Mouse (Mus musculus) hindbrain, postnatal 0 days (tissue): ENCODE results near the gene Prkn. TPM values are rescaled to one million over a fixed set of nuclear protein-coding genes. Genes with fewer than 3 reads are reported as not detected.

Source experiments
- ATAC-seq: fragments of 200-750 bp; cut with Nextera tagmentation; 2 replicates; pipeline ENCODE4 v1.8.0; 2017; ENCODE audit warnings: mild to moderate bottlenecking, moderate TSS enrichment, moderate library complexity
- DNase-seq: peaks from one replicate; pipeline ENCODE4 v3.0.0-alpha.2; 2015; ENCODE audit warnings: low spot score
- H3K27ac ChIP-seq: fragments of 300-500 bp; sonication (generic); 2 replicates; pipeline ENCODE4 v1.5.1; 2014; ENCODE audit warnings: mild to moderate bottlenecking
- H3K27me3 ChIP-seq: fragments of 300-500 bp; sonication (generic); 2 replicates; pipeline ENCODE4 v1.6.1; 2014; ENCODE audit warnings: low read length, mixed read lengths; ENCODE audit not compliant: insufficient read depth
- H3K36me3 ChIP-seq: fragments of 300-500 bp; sonication (generic); 2 replicates; pipeline ENCODE4 v1.6.1; 2014; ENCODE audit warnings: low read length, mixed read lengths; ENCODE audit not compliant: insufficient read depth
- H3K4me1 ChIP-seq: fragments of 300-500 bp; sonication (generic); 2 replicates; pipeline ENCODE4 v1.6.1; 2014; ENCODE audit warnings: antibody characterized with exemption, low read length, mixed read lengths; ENCODE audit not compliant: insufficient read depth
- H3K4me2 ChIP-seq: fragments of 300-500 bp; sonication (generic); 2 replicates; pipeline ENCODE4 v1.6.1; 2014; ENCODE audit warnings: low read depth, mild to moderate bottlenecking, low read length, moderate library complexity, mixed read lengths
- H3K4me3 ChIP-seq: fragments of 300-500 bp; sonication (generic); 2 replicates; pipeline ENCODE4 v1.5.1; 2014; ENCODE audit warnings: low read length
- H3K9ac ChIP-seq: fragments of 300-500 bp; sonication (generic); replicated peaks from 2 replicates; pipeline ENCODE4 v1.6.1; 2014; ENCODE audit warnings: mild to moderate bottlenecking, low read length, moderate library complexity, mixed read lengths
- H3K9me3 ChIP-seq: fragments of 300-500 bp; sonication (generic); 2 replicates; pipeline ENCODE4 v1.6.1; 2016; ENCODE audit warnings: low read length, mixed read lengths
- CTCF ChIP-seq: IDR thresholded peaks from 2 replicates; pipeline ENCODE4 v1.5.1; 2016; ENCODE audit warnings: antibody characterized with exemption, control low read depth, low read depth
- WGBS: fragments of 180-500 bp; shearing (Covaris S2); extraction: QIAGEN DNeasy Blood & Tissue Kit; methylation state at CpG from one replicate; pipeline ENCODE4 v1.1.7; 2014; 5-methylcytosine and 5-hydroxymethylcytosine counted together
- polyA plus RNA-seq: library from polyadenylated mRNA; unstranded; fragments of >200 nt; fragmentation: Nextera tagmentation; extraction: Ambion mirVana; gene quantifications from 2 replicates; pipeline ENCODE4 v1.2.1, GENCODE M21; 2015
- total RNA-seq: library from RNA; depleted of rRNA; stranded (reverse); fragments of >200 nt; gene quantifications from 2 replicates; pipeline ENCODE4 v1.2.3, GENCODE M21; 2014

The Prkn gene
- total and polyA plus RNA-seq, 2 experiments from 2014 or later = 9.3 to 10.7 TPM

DNA sequence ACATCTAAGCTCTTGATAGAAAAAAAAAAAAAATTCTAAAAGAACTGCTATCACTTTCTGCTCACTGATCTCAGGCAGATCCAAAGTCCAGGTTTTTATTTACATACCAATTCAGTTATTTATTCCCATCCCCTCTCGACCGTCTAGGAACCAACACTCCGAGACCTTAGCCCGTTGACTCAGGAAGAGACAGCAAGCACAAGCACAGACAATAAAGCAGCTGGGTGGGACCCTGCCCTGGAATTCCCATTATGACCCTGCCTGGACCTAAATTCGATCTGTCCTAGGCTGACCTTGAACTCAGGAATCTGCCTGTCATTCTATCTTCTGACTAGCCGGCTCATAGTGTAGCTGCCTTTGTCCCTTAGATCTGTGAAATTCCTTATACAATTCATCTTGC lies 1218.9 kb downstream of the Prkn start:
- Histone ChIP-seq H3K4me1 (no peaks in the 10 kb centered on the region), H3K9me3 (no peaks in the 10 kb centered on the region), H3K27me3 (no peaks in the 10 kb centered on the region), H3K36me3 (no peaks in the 10 kb centered on the region), H3K9ac (no peak overlapping the region), H3K27ac (no peak overlapping the region), H3K4me3 (no peak overlapping the region), H3K4me2 (no peak overlapping the region)
- no peak for TF ChIP-seq CTCF
- no peak for ATAC-seq
- DNase-seq = no peak
- WGBS = 89% methylated on average over 6 of the region's 6 CpGs

DNA sequence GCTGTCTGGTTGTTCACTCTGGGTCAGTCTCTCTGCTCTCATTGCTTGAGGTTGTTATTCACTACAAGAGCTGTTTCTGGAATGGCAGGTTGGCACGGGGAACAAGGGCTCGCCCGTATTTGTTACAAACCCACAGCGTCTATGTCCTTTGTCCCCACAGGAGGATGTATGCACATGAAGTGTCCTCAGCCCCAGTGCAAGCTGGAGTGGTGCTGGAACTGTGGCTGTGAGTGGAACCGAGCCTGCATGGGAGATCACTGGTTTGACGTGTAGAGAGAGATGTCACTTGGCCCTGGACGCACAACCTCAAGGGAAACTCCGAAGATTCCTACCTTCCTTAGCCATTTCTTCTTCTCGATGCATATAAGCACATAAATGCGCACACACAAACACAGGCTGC lies 1221.2 kb downstream of the Prkn start:
- no peaks in the 10 kb centered on the region for H3K27me3 ChIP-seq
- no peak overlapping the region for H3K4me3 ChIP-seq
- no peaks in the 10 kb centered on the region for H3K9me3 ChIP-seq
- H3K36me3 ChIP-seq = no peaks in the 10 kb centered on the region
- H3K9ac ChIP-seq = no peak overlapping the region
- no peak overlapping the region for H3K27ac ChIP-seq
- no peak for TF ChIP-seq CTCF
- DNase-seq = no peak
- ATAC-seq = no peak
- WGBS = 91% methylated on average over 10 of the region's 10 CpGs
- H3K4me1 ChIP-seq = no peaks in the 10 kb centered on the region
- no peak overlapping the region for H3K4me2 ChIP-seq

DNA sequence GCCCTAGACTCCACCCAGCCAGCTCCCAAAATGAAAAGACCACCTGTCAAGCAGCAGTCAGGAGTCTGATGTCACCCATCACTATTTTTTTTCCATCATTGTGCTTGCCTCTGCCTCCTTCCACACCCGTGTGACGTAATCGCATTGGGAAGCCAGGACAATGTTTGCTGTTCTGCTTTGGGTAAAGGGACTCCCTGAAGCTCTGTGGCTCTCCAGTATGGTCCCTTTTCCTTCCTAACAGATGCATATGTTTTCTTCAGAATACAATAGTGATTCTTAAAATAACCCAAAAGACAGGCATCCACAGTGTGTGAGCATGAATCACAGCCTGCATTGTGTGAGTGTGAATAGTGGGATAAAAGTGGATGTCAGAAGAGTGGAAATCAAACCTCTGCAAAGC lies 1222.7 kb downstream of the Prkn start:
- 81% methylated on average over 3 of the region's 3 CpGs for WGBS
- ATAC-seq (no peak), DNase-seq (no peak)
- H3K36me3 ChIP-seq = no peaks in the 10 kb centered on the region
- H3K4me1 ChIP-seq = no peaks in the 10 kb centered on the region
- H3K4me2 ChIP-seq = no peak overlapping the region
- TF ChIP-seq CTCF = no peak
- no peak overlapping the region for H3K9ac ChIP-seq
- no peak overlapping the region for H3K4me3 ChIP-seq
- H3K9me3 ChIP-seq = no peaks in the 10 kb centered on the region
- no peaks in the 10 kb centered on the region for H3K27me3 ChIP-seq
- no peak overlapping the region for H3K27ac ChIP-seq

DNA sequence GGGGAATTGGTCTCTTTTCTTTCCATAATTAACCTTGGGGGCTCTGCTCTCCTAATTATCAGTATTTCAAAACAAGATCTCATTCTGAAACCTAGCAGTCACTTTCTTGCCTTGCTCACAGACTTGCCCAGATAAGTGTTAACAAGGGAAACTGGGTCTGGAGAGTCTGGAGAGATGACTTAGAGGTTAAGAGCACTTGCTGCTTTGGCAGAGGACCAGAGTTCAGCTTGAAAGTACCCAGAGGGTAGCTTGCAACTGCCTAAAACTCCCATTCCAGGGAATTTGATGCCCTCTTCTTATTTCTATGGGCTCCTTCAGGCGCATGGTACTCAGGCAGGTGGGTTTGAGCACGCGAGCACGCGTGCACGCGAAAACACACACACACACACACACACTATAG lies 1223.3 kb downstream of the Prkn start:
- Histone ChIP-seq H3K4me1 (no peaks in the 10 kb centered on the region), H3K27me3 (no peaks in the 10 kb centered on the region), H3K4me2 (no peak overlapping the region), H3K27ac (no peak overlapping the region), H3K36me3 (no peaks in the 10 kb centered on the region), H3K9me3 (no peaks in the 10 kb centered on the region), H3K4me3 (no peak overlapping the region), H3K9ac (no peak overlapping the region)
- DNase-seq (no peak), ATAC-seq (no peak)
- WGBS = 98% methylated on average over 7 of the region's 7 CpGs
- no peak for TF ChIP-seq CTCF

DNA sequence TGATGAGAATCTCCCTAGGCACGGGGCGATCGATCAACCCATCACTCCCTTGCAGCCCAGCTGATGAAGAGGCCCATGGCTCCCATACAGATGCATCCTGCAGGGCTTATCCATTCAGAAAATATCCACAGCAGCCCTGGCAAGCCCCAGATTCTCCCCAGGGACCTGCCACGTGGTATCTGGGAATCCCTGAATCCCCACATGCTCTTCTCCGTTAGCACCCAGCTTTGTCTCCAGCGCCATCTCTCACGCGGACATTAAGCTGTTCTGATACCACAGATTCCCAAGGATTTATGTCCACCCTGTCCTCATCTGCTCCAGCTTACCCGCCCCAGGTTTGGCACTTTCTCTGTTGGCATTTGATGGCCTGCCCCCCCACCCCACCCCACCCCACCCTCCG lies 1225.9 kb downstream of the Prkn start:
- 73% methylated on average over 10 of the region's 10 CpGs for WGBS
- TF ChIP-seq CTCF = no peak

DNA sequence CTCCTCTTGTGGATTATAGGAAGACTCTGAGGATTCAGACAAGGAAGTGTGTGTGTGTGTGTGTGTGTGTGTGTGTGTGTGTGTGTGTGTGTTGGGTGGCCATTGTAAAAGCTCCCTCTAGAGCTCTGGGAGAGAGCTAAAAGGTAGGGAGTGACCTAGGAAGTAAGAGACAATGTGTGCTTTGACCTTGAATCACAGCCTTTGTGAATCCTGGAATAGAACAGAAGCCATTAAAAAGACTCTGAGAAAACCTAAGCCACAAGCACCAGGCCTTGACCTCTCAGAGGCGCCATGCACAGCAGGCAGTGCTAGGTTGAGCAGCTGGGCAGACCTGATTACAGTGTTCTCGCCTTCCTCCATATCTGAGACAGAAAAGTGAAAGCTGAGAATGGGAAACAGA lies 1236.6 kb downstream of the Prkn start:
- Histone ChIP-seq H3K27ac (no peak overlapping the region), H3K27me3 (no peaks in the 10 kb centered on the region), H3K4me2 (no peak overlapping the region), H3K4me1 (no peaks in the 10 kb centered on the region), H3K36me3 (no peaks in the 10 kb centered on the region), H3K9ac (no peak overlapping the region), H3K9me3 (no peaks in the 10 kb centered on the region), H3K4me3 (no peak overlapping the region)
- 55% methylated on average over 2 of the region's 2 CpGs for WGBS
- ATAC-seq (no peak), DNase-seq (no peak)
- no peak for TF ChIP-seq CTCF

More for the DNA sequence above, 1225.9 kb downstream of the Prkn start:
- H3K36me3 ChIP-seq = no peaks in the 10 kb centered on the region
- no peaks in the 10 kb centered on the region for H3K9me3 ChIP-seq
- H3K4me3 ChIP-seq = no peak overlapping the region
- H3K27me3 ChIP-seq = no peaks in the 10 kb centered on the region
- no peak overlapping the region for H3K4me2 ChIP-seq
- DNase-seq = no peak
- H3K9ac ChIP-seq = no peak overlapping the region
- ATAC-seq = no peak
- H3K4me1 ChIP-seq = no peaks in the 10 kb centered on the region
- H3K27ac ChIP-seq = no peak overlapping the region

DNA sequence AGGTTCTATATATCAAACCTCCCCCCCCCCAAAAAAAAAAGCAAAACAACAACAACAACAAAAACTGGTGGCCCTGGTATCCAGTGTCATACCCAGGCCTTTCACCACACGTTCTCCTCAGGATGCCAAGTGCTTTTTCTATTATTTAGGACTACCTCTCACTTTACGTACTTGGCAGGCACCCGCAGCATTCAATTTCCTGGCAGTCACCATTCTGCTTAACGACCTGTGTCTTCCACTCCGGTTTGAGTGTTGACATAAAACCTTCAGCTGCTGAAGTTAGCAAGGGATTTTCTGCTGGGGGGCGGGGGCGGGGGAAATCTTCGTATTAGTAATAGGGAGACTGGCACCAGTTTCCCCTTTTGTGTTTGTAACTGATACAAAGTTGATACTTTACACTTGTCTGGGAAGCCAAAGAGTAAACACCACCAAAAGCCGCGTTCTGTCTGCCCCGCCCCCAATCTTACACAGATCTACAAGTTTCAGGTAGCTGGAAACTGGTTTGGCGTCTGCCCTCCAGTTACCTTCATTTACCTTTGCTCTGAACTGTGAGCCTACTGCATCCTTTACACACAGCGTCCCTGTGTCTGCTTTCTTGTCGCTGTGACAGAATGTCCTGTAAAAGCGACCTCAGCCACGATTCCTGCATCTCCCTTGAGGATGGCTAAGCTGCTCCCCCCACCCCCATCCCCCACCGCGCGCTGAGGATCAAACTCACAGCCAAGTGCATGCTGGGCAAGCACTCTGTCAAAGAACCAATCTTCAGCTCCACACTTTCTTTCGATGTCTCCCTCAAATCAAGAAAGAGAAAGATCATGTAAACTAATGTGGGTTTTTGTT lies 1240.7 kb downstream of the Prkn start:
- no peak for ATAC-seq
- DNase-seq = no peak
- no peak for TF ChIP-seq CTCF
- no peak overlapping the region for H3K27ac ChIP-seq
- no peak overlapping the region for H3K4me3 ChIP-seq
- H3K4me2 ChIP-seq = no peak overlapping the region
- H3K9me3 ChIP-seq = no peaks in the 10 kb centered on the region
- 49% methylated on average over 20 of the region's 20 CpGs for WGBS
- H3K27me3 ChIP-seq = no peaks in the 10 kb centered on the region
- no peak overlapping the region for H3K9ac ChIP-seq
- H3K36me3 ChIP-seq = no peaks in the 10 kb centered on the region
- H3K4me1 ChIP-seq = no peaks in the 10 kb centered on the region
